Mouse (Mus musculus) left cerebral cortex, adult 2 months (tissue): Measurements from ENCODE around the gene Kcnip3. TPM values are rescaled to one million over a fixed set of nuclear protein-coding genes. Genes with fewer than 3 reads are reported as not detected.

ENCODE experiments used
- DNase-seq, 2 experiments: peaks; one replicate each; pipeline ENCODE4 v3.0.0; 2021 to 2022; ENCODE audit warnings: low spot score in 2 of 2, mixed read lengths in 1 of 2; ENCODE audit errors: extremely low spot score in 1 of 2
- H3K27ac ChIP-seq: fragments of 200-600 bp; 2 replicates; pipeline ENCODE4 v1.8.1; 2022
- H3K4me3 ChIP-seq: fragments of 200-600 bp; 2 replicates; pipeline ENCODE4 v1.8.1; 2022
- CTCF ChIP-seq: fragments of 200-600 bp; IDR thresholded peaks from 2 replicates; pipeline ENCODE4 v1.8.1; 2022; ENCODE audit warnings: antibody characterized with exemption, mild to moderate bottlenecking, moderate library complexity
- intact Hi-C: fragments of 180-260 bp; cut with DNase I; formaldehyde crosslinking; loops from one replicate; pipeline ENCODE4 v1.15.1; 2025
- total RNA-seq, 2 experiments: library from RNA; stranded (reverse); gene quantifications; 2 replicates each; pipeline ENCODE4 v1.2.3; 2021

The Kcnip3 gene
- total RNA-seq, 2 experiments from 2014 or later: 114 to 126 TPM

DNA sequence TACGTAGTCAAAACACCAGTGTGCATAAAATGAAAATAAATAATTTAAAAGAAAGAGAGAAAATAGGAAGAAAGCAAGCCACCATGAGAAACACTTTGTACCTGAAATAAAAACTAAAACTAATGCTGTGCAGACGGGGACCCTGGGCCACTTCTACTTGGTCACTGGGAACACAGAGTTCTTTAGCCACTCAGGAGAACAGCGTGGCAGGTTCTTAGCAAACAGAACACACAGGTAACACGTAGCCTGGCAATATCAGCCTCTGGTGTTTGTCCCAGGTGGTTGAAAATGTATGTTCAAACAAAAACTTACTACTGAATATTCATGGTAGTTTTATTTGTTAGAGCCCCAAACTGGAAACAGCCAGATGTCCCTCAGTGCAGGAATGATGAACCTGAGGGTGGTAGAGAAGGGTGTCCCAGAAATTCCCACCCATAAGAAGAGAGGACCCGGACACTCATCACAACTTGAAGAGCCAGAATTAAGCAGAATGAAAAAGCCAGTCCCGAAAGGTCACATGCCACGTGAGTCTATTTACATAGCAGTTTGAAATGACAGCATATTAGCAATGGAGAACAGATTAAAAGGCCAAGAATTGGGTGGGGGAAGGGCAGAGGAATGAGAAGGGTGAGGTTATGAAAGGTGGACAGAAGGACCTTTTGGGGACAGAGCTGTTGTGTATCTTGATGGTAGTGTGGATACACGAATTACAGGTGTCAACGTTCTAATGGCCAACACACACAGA, 7.3 kb downstream of the Kcnip3 start:
- TF ChIP-seq CTCF: no peak
- intact Hi-C loops: no loop called here
- DNase-seq: no peak
- H3K4me3 ChIP-seq: no peak overlapping the region
- H3K27ac ChIP-seq: no peak overlapping the region

- no peak overlapping the region for H3K27ac ChIP-seq
- no peak for TF ChIP-seq CTCF
- intact Hi-C loops: no loop called here
Measured at GRCm38 (mm10) chr2:127513244-127513643, 8.7 kb downstream of the Kcnip3 start.

DNA sequence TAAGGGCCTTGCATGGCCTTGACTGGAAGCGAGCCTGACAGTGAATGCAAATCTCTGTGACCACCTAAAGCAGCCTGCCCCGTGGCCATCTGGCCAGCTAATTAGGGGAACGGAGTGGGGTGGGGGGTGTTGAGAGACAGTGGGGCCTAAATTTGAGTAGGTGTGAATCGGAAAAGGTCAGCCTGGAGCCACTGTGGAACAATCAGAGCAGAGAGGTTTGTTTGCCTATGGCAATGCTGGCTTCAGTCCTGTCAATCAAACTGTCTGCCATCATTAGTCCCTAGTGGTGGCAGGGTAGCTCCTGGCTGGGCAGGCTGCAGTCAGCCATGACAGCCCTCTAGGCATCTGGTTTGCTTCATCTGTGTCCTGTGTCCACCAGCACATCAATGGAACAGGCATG, 10.5 kb downstream of the Kcnip3 start:
- Histone ChIP-seq H3K4me3 (no peak overlapping the region), H3K27ac (no peak overlapping the region)
- no peak for TF ChIP-seq CTCF
- intact Hi-C loops: no loop called here
- no peak for DNase-seq

More at GRCm38 (mm10) chr2:127513244-127513643, 8.7 kb downstream of the Kcnip3 start:
- no peak overlapping the region for H3K4me3 ChIP-seq
- no peak for DNase-seq

DNA sequence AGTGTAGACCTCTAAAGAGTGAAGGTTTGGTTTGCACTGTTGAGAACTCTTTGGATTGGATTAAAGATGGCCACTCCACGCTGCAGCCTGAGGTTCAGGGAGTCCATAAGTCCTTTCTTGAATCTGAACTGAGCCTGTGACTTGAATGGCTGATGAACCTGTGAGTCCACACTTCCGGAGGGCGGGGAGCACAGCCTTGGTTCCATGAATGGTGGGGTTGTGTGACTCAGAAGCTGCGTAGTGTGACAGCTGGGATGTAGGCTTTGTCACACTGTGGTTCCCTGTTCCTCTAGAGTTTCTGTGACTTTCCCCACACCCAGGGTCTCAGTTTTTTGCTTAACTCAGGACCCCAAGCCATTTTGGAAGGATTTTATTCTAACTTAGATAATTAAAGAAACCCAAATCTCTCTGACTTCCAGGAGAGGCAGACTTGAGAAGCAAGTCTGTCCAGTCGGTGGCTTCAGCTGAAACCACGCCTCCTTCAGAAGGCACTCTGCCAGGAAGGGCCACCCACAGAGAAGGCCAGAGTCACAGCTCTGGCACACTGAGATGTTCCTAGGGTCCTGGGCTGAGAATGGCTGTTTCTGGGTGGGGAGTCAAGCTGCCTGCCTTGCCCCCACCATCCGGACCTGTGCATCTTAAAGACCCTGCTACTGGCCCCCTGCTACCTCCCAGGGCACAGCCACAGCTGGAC, 13.8 kb downstream of the Kcnip3 start:
- no peak for DNase-seq

DNA sequence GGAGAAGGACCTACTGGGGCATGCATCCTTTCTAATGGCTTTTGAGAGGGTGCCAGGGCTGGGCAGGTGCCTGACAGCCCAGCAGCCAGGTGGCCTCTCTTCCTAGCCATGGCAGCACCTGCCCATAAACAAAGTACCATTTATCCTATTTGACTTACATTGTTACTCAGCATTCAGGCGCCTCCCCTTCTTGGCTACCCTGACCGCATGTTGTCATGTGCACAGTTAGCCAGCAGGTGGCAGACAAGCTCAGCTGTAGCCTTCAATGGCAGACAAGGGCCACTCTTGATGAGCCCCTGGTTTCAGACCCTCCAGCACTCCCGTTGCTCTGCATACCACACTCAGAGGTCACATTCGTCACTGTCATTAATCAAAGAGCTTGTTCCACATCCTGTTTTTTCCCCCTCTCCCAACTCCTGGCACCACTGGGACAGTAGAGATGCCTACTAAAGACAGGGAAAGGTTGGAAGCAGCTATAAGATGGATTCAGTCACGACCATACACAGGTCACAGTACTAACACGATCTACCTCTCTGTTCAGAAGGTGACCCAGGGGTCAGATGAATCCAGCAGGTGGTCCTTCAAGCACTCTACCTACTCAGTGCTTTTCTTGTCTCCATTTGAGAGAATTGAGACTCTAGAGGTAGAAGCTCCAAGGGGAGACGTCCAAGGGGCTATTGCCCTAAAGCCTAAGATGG, 14.7 kb downstream of the Kcnip3 start:
- intact Hi-C loops: loop anchor here (1.0 kb wide), 3 partner anchors 44 to 161 kb away; no protein-coding TSS in a partner anchor
- peak; percentile 94 for TF ChIP-seq CTCF
- peak overlapping the region; percentile 36; the same call in 1 of the 2 replicates for H3K27ac ChIP-seq
- peak; percentile 79 to 89 for DNase-seq
- H3K4me3 ChIP-seq: no peak overlapping the region

More for the DNA sequence above, 13.8 kb downstream of the Kcnip3 start:
- H3K27ac ChIP-seq: peak overlapping the region; percentile 36; the same call in 1 of the 2 replicates
- TF ChIP-seq CTCF: no peak; the same call in 1 of the 2 replicates
- intact Hi-C loops: loop anchor here (1.0 kb wide), 3 partner anchors 43 to 160 kb away; no protein-coding TSS in a partner anchor
- no peak overlapping the region for H3K4me3 ChIP-seq

- no peak for TF ChIP-seq CTCF
- Histone ChIP-seq H3K4me3 (no peak overlapping the region), H3K27ac (0 out of 2 replicates have a peak overlapping the region, but pooled peaks have one; percentile 32)
- DNase-seq: no peak
- intact Hi-C loops: no loop called here
Measured at GRCm38 (mm10) chr2:127506131-127506632, 15.7 kb downstream of the Kcnip3 start.

GRCm38 (mm10) chr2:127505196-127505595, 16.7 kb downstream of the Kcnip3 start:
- H3K4me3 ChIP-seq: no peak overlapping the region
- no peak overlapping the region; the same call in 1 of the 2 replicates for H3K27ac ChIP-seq
- intact Hi-C loops: no loop called here
- DNase-seq: no peak
- TF ChIP-seq CTCF: no peak

DNA sequence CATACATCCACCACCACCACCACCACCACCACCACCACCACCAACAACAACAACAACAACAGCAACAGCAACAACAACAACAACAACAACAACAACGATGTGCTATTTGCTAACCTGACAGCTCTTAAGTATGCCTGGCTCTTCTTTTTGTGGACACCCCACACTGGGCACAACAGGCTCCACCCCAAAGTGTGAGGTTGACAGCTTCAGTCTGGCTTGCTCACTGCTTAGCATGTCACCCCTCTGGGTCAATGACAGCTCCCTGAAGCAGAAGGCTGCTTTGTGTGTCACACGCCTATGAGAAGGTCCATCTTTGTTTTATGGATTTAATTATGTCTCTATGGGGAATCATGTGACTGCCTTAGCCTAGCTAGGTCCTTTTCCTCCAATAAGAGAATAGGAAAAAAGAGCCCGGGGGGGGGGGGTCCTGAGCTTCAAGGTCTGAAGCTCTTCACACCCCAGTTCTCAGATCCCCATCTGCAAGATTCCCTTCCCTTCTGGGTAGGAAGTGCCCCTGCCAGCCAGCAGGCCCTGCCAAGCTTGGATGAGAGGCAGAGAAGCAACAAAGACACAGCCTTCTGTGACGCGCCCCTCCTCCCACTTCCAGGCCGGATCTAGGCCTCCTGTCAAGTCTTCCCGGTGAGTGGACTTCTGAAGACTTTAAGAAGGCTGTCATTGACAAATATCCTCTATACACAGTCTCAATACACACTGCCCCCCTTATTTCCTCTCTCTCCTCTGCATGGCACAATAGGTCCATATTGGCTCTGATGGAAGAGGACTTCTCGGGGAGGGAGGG, 17.9 kb downstream of the Kcnip3 start:
- no peak overlapping the region for H3K4me3 ChIP-seq

GRCm38 (mm10) chr2:127501061-127501460, 20.8 kb downstream of the Kcnip3 start:
- intact Hi-C loops: loop anchor here (1.0 kb wide), 1 partner anchor 39 kb away; no protein-coding TSS in a partner anchor

More for the DNA sequence above, 17.9 kb downstream of the Kcnip3 start:
- intact Hi-C loops: no loop called here
- peak overlapping the region; percentile 7; the same call in 1 of the 2 replicates for H3K27ac ChIP-seq
- TF ChIP-seq CTCF: no peak
- DNase-seq: no peak

DNA sequence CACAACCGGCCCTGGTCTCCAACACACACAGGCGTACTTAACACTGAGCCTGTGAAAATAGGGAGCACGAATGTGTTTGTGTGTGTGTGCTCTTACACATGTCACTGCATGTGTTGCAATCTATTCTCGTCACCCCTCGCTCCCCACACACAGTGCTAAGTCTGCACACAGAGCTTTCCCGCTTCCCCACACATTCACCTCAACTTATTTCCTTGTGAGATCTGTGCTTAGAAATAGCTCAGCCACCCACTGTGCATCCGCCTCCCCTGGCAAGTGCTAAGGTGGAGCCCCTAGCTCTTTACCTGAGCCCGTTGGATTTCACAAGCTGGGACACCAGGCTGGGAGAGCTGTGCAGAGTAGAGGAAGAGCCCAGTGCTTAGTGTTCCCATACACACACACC, 23.1 kb downstream of the Kcnip3 start:
- Histone ChIP-seq H3K27ac (no peak overlapping the region), H3K4me3 (no peak overlapping the region)
- DNase-seq: no peak
- TF ChIP-seq CTCF: no peak
- intact Hi-C loops: no loop called here

More at GRCm38 (mm10) chr2:127501061-127501460, 20.8 kb downstream of the Kcnip3 start:
- Histone ChIP-seq H3K27ac (no peak overlapping the region), H3K4me3 (no peak overlapping the region)
- TF ChIP-seq CTCF: peak; percentile 86
- peak; percentile 60 to 61 for DNase-seq

- no peak for DNase-seq
- no peak for TF ChIP-seq CTCF
- intact Hi-C loops: no loop called here
- H3K27ac ChIP-seq: no peak overlapping the region
- H3K4me3 ChIP-seq: no peak overlapping the region
Measured at GRCm38 (mm10) chr2:127496321-127496720, 25.6 kb downstream of the Kcnip3 start.
